Mouse (Mus musculus) hindbrain, embryonic 15.5 days (tissue): ENCODE measurements at regions not wholly inside any gene's neighbourhood (a gene's known extent, or its start where the extent isn't known, plus 50 kb on each side); places are given as distances from the start of the nearest gene placed in this dataset.

Experiments
- ATAC-seq: fragments of 200-750 bp; cut with Nextera tagmentation; 2 replicates; pipeline ENCODE4 v1.8.0; 2017; ENCODE audit warnings: low read depth, moderate number of reproducible peaks, moderate TSS enrichment; ENCODE audit not compliant: low FRiP score
- H3K27ac ChIP-seq: fragments of 300-500 bp; sonication (generic); replicated peaks from 2 replicates; pipeline ENCODE4 v1.5.1; 2015; ENCODE audit warnings: mild to moderate bottlenecking, inconsistent platforms
- H3K27me3 ChIP-seq: fragments of 300-500 bp; sonication (generic); 2 replicates; pipeline ENCODE4 v1.6.1; 2015; ENCODE audit warnings: control low read depth, inconsistent platforms
- H3K36me3 ChIP-seq: fragments of 300-500 bp; sonication (generic); 2 replicates; pipeline ENCODE4 v1.6.1; 2015; ENCODE audit warnings: control low read depth, inconsistent platforms
- H3K4me1 ChIP-seq: fragments of 300-500 bp; sonication (generic); replicated peaks from 2 replicates; pipeline ENCODE4 v1.6.1; 2015; ENCODE audit warnings: control low read depth, inconsistent platforms
- H3K4me2 ChIP-seq: fragments of 300-500 bp; sonication (generic); 2 replicates; pipeline ENCODE4 v1.6.1; 2015; ENCODE audit warnings: moderate library complexity, mild to moderate bottlenecking, inconsistent platforms
- H3K4me3 ChIP-seq: fragments of 300-500 bp; sonication (generic); 2 replicates; pipeline ENCODE4 v1.5.1; 2015; ENCODE audit warnings: mild to moderate bottlenecking, inconsistent platforms
- H3K9ac ChIP-seq: fragments of 300-500 bp; sonication (generic); 2 replicates; pipeline ENCODE4 v1.6.1; 2015; ENCODE audit warnings: inconsistent platforms
- H3K9me3 ChIP-seq: fragments of 300-500 bp; sonication (generic); 2 replicates; pipeline ENCODE4 v1.6.1; 2016; ENCODE audit warnings: control low read depth, inconsistent platforms
- WGBS: fragments of 180-500 bp; shearing (Covaris S2); methylation state at CpG from one replicate; pipeline ENCODE4 v1.1.7; 2015; 5-methylcytosine and 5-hydroxymethylcytosine counted together

DNA sequence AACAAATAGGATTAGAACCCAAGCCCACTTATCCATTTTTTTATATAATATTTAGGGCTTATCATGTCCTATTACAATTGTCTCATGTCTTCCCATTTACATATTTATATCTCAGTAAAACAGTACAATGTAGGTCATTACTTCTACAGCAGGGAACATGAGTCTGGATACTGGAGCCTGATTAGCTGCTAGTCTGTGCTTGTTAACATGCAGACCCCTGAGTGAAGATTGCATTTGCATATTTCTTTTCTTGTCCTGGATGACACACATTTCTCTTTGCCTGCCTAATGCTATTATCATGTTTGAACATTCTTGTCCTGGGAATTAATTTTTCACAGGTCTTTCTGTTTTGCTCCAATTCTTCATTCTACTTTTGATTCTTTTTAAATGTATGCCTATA is 155.0 kb upstream of the 4921530L21Rik start:
- H3K4me3 ChIP-seq = no peak overlapping the region

DNA sequence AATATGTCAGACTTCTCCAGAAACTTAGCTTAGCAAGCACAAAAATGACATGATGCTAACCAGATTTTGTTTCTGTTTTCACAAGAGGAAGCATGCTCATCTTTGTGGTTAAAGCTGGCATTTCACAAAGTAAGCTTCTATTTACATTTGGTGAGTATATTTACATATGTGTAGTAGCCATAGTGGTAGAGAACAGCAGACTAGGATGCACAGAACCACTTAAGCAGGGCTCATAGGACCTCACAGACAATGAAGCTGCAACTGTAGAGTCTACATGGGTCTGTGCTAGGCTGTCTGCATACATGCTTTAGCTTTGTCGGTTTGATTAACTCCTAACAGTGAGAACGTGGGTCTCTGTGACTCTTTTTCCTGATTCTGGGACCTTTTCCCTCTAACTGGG is 105.3 kb upstream of the 4921530L21Rik start:
- WGBS = 58% methylated on average over 2 of the region's 2 CpGs

More for the DNA sequence above, 155.0 kb upstream of the 4921530L21Rik start:
- Histone ChIP-seq H3K36me3 (no peaks in the 10 kb centered on the region), H3K4me1 (no peaks in the 10 kb centered on the region), H3K9me3 (no peaks in the 10 kb centered on the region), H3K27me3 (no peaks in the 10 kb centered on the region), H3K9ac (no peak overlapping the region), H3K4me2 (no peak overlapping the region), H3K27ac (no peak overlapping the region)
- ATAC-seq = no peak

DNA sequence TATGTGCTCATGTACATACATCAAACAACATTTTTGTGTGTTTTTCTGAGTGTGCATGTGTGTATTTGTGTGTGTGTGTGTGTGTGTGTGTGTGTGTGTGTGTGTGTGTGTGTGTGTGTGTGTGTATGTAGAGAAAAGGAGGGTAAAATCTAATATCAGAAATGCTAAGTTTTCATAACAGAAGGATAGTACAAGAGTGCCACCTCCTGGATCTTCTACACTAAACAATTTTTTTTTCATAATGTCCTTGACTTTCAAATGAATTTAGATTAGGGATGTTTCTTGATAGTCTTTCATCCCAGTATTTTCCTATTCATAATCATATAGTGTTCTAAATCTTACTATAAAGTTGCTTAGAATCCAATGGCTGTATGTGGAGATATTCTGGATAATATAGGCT is 103.6 kb upstream of the 4921530L21Rik start:
- no peak overlapping the region for H3K27ac ChIP-seq
- ATAC-seq = no peak
- H3K9ac ChIP-seq = no peak overlapping the region
- H3K4me3 ChIP-seq = no peak overlapping the region
- no peaks in the 10 kb centered on the region for H3K4me1 ChIP-seq
- no peaks in the 10 kb centered on the region for H3K36me3 ChIP-seq
- no peak overlapping the region for H3K4me2 ChIP-seq
- H3K27me3 ChIP-seq = no peaks in the 10 kb centered on the region
- no peaks in the 10 kb centered on the region for H3K9me3 ChIP-seq

More for the DNA sequence above, 105.3 kb upstream of the 4921530L21Rik start:
- Histone ChIP-seq H3K4me2 (no peak overlapping the region), H3K27me3 (no peaks in the 10 kb centered on the region), H3K4me1 (no peaks in the 10 kb centered on the region), H3K4me3 (no peak overlapping the region), H3K9ac (no peak overlapping the region), H3K9me3 (no peaks in the 10 kb centered on the region), H3K27ac (no peak overlapping the region), H3K36me3 (no peaks in the 10 kb centered on the region)
- no peak for ATAC-seq
